Mouse (Mus musculus): ENCODE measurements around the gene Iyd. TPM values are rescaled to one million over a fixed set of nuclear protein-coding genes. Genes with fewer than 3 reads are reported as not detected.

The Iyd gene
- polyA plus RNA-seq, 1 experiment from 2014 or later, result 0.98 TPM

DNA sequence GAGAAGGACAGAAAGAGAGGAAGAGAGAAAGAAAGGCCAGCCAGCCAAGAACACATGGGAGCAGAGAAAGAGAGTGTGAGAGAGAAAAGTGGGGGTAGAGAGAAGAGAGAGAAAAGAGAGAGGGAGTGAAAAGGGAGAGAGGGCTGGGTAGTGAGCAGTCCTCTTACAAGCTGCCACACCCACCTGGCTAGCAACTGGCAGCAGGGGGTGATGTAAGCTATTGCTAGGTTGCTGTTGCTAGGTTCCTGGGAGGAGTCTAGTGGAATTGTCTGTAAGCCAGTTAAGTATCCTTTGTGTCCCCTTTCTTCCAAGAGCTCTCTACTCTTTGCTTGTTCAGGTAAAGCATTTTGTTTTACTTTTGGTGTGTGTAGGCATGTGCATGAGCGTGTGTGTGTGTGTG is 25.4 kb upstream of the Iyd start:
- no peak overlapping the region for H3K4me3 ChIP-seq (replicated peaks)
- H3K36me3 ChIP-seq, result no peaks in the 10 kb centered on the region
- no peak overlapping the region for H3K4me2 ChIP-seq (replicated peaks)
- no peak for ATAC-seq (ENCODE audit: insufficient number of reproducible peaks, low FRiP score, low TSS enrichment, low read depth)
- peaks cover 6% of the 10 kb centered on the region; the same call in 1 of the 2 replicates for H3K4me1 ChIP-seq
- 95% methylated on average over 1 of the region's 1 CpGs for WGBS
- H3K9ac ChIP-seq, result no peak overlapping the region
- H3K27me3 ChIP-seq, result no peaks in the 10 kb centered on the region
- H3K27ac ChIP-seq (replicated peaks), result no peak overlapping the region
- no peaks in the 10 kb centered on the region for H3K9me3 ChIP-seq (replicated peaks)

DNA sequence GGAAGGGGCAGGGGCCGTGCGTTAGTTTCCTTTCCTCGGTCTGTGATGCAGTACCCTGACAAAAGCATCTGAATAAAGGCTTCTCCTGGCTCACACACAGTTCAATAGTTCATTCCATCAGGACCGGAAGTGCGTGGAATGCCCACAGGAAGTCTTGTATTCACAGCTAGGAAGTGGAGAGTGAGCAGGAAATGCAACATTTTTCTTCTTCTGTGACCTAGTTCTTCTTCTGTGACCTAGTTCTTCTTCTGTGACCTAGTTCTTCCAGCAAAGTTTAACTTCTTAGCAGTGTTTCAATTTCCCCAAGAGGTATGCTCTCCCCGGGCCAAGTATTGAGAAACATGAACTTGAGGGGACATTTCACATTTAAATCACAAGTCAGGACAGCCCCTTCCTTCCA is 23.6 kb upstream of the Iyd start:
- Histone ChIP-seq H3K4me3 (replicated peaks) (no peak overlapping the region), H3K4me2 (replicated peaks) (no peak overlapping the region), H3K27me3 (no peaks in the 10 kb centered on the region), H3K9me3 (replicated peaks) (no peaks in the 10 kb centered on the region), H3K9ac (no peak overlapping the region), H3K27ac (replicated peaks) (no peak overlapping the region), H3K36me3 (no peaks in the 10 kb centered on the region), H3K4me1 (no peaks in the 10 kb centered on the region)
- ATAC-seq (ENCODE audit: insufficient number of reproducible peaks, low FRiP score, low TSS enrichment, low read depth), result no peak
- WGBS, result 65% methylated on average over 6 of the region's 6 CpGs

DNA sequence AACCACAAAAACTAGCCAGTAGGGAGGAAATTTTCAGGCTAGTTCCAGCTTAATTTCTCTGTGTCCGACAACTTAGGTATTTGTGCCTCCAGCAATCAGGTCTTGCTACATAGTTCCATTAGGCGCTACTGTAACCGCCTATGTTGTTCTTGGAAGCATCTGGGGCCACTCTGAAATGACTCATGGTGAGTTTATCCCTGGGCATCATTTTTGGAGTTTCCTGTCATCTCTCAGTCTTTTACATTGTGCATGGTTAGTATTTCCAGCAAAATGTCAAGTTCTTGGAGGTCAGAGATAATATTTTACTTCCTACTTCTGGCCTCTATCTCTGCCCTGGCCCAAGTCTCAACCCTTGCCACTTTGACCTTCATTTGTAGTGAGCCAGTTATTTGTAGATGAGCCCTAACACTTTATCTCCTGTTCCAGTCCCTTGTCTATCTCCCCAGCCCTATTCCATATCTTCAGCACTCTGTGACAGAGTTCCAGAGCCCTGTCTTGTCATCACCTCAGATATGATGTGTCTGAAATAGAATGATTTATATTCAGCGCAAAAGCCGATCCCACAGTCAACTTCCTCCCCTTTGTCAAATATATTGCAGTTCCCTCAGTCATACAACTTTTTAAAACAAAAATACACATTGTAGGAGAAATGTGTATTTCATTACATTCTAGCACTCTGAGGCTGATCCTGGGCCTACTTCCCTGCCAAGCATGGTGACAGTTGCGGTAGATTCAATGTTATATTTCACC is 16.8 kb upstream of the Iyd start:
- Histone ChIP-seq H3K4me1 (no peaks in the 10 kb centered on the region), H3K36me3 (no peaks in the 10 kb centered on the region), H3K4me2 (replicated peaks) (no peak overlapping the region), H3K9ac (no peak overlapping the region), H3K4me3 (replicated peaks) (no peak overlapping the region), H3K27ac (replicated peaks) (no peak overlapping the region), H3K9me3 (replicated peaks) (no peaks in the 10 kb centered on the region), H3K27me3 (no peaks in the 10 kb centered on the region)
- no peak for ATAC-seq (ENCODE audit: insufficient number of reproducible peaks, low FRiP score, low TSS enrichment, low read depth)
- WGBS, result 83% methylated on average over 6 of the region's 6 CpGs

DNA sequence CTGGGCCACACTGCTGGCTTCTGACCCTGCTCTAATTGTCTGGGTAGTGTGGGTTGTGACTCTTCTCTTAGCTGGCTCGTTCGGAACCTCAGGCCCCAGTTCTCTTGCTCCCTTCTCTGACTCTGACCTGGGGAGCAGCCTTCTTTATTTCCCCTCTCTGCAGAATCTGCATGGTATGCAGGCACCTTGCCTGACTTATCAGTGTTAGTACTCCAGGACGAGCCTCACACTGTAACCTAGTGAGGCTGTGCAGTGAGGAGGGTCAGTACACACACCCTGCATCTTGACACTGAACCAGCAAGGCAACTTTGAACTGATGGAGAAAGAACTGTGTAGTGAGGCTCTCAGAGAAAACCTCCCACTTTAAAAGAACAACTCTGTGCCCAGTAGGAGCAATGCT is 15.5 kb upstream of the Iyd start:
- 79% methylated on average over 3 of the region's 3 CpGs for WGBS

DNA sequence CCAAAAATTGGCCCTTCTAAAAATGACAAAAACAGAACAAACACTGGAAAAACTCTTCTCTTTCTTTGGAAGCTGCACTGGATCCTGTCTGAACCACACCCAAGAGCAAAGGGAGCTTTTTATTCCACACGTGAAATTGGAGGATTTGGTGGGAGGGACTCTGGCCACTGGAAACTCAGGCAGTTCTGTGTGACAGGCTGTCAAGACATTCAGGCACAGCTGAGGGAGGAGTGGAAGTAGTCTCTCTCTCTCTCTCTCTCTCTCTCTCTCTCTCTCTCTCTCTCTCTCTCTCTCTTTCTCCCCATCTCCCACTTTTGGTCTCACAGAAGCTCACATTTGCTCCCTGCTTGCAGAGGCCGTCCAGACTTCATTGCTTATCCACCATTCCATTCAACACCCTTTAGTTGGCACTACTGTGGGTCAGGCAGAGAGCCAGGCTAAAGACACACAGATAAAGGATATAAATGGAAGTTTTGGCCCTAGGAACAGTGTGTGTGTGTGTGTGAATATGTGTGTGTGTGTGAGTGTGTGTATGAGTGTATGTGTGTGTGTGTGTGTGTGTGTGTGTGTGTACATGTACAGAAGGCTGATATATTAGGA is 14.5 kb upstream of the Iyd start:
- no peak for ATAC-seq (ENCODE audit: insufficient number of reproducible peaks, low FRiP score, low TSS enrichment, low read depth)
- Histone ChIP-seq H3K27ac (replicated peaks) (no peak overlapping the region), H3K4me1 (no peaks in the 10 kb centered on the region), H3K27me3 (0 out of 2 replicates have a peak, but pooled peaks cover 3% of the 10 kb centered on the region), H3K4me3 (replicated peaks) (no peak overlapping the region), H3K9me3 (replicated peaks) (no peaks in the 10 kb centered on the region), H3K9ac (no peak overlapping the region), H3K36me3 (no peaks in the 10 kb centered on the region), H3K4me2 (replicated peaks) (no peak overlapping the region)
- 25% methylated on average over 2 of the region's 2 CpGs for WGBS

More for the DNA sequence above, 15.5 kb upstream of the Iyd start:
- Histone ChIP-seq H3K4me2 (replicated peaks) (no peak overlapping the region), H3K9ac (no peak overlapping the region), H3K4me3 (replicated peaks) (no peak overlapping the region), H3K27me3 (no peaks in the 10 kb centered on the region), H3K4me1 (no peaks in the 10 kb centered on the region), H3K36me3 (no peaks in the 10 kb centered on the region), H3K9me3 (replicated peaks) (no peaks in the 10 kb centered on the region), H3K27ac (replicated peaks) (no peak overlapping the region)
- ATAC-seq (ENCODE audit: insufficient number of reproducible peaks, low FRiP score, low TSS enrichment, low read depth), result no peak

DNA sequence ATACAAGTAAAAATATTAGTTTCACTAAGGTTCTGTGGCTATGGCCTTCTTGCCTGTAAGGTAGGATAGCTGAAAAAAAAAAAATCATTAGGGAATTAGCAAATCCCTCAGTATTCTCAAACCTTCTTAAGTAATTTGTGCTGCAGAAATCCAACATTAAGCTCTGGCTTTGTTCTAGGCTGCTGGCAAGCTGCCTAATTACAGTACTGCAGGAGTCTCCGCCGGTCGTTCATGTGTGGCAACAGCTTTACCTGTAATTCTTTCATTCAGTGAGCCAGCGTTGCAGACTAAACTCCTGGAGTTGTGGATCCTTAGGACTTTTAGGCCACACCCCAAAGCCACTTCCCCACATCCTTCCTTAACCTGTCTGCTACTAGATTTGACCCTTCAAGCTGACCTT is 10.2 kb upstream of the Iyd start:
- Histone ChIP-seq H3K4me3 (replicated peaks) (no peak overlapping the region), H3K4me2 (replicated peaks) (no peak overlapping the region), H3K9me3 (replicated peaks) (no peaks in the 10 kb centered on the region), H3K4me1 (0 out of 2 replicates have a peak, but pooled peaks cover 12% of the 10 kb centered on the region), H3K36me3 (no peaks in the 10 kb centered on the region), H3K27ac (replicated peaks) (no peak overlapping the region), H3K9ac (no peak overlapping the region), H3K27me3 (peaks cover 15% of the 10 kb centered on the region)
- WGBS, result 42% methylated on average over 4 of the region's 4 CpGs
- ATAC-seq (ENCODE audit: insufficient number of reproducible peaks, low FRiP score, low TSS enrichment, low read depth), result no peak

DNA sequence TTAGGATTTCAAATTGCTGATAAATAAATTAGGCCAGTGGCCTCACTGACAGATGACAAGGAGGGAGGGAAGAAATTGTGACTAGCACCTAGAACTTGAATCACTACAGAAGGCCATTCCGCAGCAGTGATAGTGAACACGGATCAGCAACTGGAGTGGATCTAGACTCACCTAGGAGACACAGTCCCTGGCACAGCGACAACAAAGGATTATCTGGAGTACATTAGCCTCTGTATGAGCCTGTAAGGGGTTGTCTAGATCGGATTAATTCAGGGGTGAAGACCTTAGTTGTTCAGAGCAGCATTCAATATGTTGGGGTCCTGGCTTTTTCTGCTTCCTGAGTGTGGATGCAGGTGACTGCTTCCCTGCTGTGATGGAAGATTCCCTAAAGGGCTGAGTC is 9.4 kb upstream of the Iyd start:
- Histone ChIP-seq H3K27me3 (peaks cover 15% of the 10 kb centered on the region), H3K27ac (replicated peaks) (no peak overlapping the region), H3K9me3 (replicated peaks) (no peaks in the 10 kb centered on the region), H3K4me1 (0 out of 2 replicates have a peak, but pooled peaks cover 12% of the 10 kb centered on the region), H3K9ac (no peak overlapping the region), H3K36me3 (no peaks in the 10 kb centered on the region), H3K4me3 (replicated peaks) (no peak overlapping the region), H3K4me2 (replicated peaks) (no peak overlapping the region)
- ATAC-seq (ENCODE audit: insufficient number of reproducible peaks, low FRiP score, low TSS enrichment, low read depth), result no peak
- WGBS, result 53% methylated on average over 4 of the region's 4 CpGs

DNA sequence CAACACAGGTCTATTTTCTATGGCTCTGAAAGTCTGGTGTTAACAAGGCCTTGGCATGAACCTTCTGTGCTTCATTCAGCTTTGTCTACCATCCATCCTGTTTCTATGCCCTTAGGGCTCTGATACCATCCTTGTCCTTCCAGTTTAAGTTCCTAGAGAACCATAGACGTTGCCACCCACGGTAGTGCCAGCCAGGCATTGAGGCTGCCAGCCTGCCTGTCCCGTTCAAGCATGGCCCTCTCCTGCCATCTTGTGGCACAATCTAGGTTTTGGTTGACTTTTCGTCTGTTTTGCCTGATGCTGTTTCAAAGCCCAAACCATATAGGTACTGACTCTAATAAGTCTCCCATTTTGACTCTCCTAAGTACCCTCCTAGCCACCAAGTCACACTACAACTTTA is 8.7 kb upstream of the Iyd start:
- Histone ChIP-seq H3K4me2 (replicated peaks) (no peak overlapping the region), H3K27me3 (peaks cover 15% of the 10 kb centered on the region), H3K36me3 (no peaks in the 10 kb centered on the region), H3K9ac (no peak overlapping the region), H3K4me3 (replicated peaks) (no peak overlapping the region), H3K4me1 (0 out of 2 replicates have a peak, but pooled peaks cover 18% of the 10 kb centered on the region), H3K9me3 (replicated peaks) (no peaks in the 10 kb centered on the region), H3K27ac (replicated peaks) (no peak overlapping the region)
- 2% methylated on average over 4 of the region's 4 CpGs for WGBS
- ATAC-seq (ENCODE audit: insufficient number of reproducible peaks, low FRiP score, low TSS enrichment, low read depth), result no peak

DNA sequence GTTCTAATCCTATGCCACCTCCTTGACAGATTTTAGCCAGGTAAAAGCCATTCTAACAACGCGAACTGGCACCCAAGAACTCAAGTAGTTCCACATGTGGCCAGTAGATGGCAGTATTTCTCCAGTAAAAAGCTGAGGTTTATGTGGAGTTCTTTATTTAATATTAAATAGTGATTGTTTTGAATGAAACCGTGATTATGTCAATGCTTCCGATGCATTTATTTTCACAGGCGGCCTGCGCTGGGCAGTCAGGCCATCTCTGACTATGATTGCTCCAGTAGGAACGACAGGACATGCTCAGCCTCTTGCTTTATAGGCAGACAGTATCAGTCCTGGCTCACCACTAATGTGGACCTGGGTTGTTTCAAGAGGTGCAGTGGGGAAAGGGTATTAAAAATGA is 5.6 kb upstream of the Iyd start:
- H3K36me3 ChIP-seq, result no peaks in the 10 kb centered on the region
- no peak overlapping the region for H3K4me3 ChIP-seq (replicated peaks)
- H3K9me3 ChIP-seq (replicated peaks), result no peaks in the 10 kb centered on the region
- WGBS, result 4% methylated on average over 7 of the region's 7 CpGs
- peaks cover 15% of the 10 kb centered on the region for H3K27me3 ChIP-seq
- no peak for ATAC-seq (ENCODE audit: insufficient number of reproducible peaks, low FRiP score, low TSS enrichment, low read depth)
- H3K4me2 ChIP-seq (replicated peaks), result peak overlapping the region; percentile 40
- no peak overlapping the region for H3K9ac ChIP-seq
- no peak overlapping the region for H3K27ac ChIP-seq (replicated peaks)
- H3K4me1 ChIP-seq, result 0 out of 2 replicates have a peak, but pooled peaks cover 20% of the 10 kb centered on the region

DNA sequence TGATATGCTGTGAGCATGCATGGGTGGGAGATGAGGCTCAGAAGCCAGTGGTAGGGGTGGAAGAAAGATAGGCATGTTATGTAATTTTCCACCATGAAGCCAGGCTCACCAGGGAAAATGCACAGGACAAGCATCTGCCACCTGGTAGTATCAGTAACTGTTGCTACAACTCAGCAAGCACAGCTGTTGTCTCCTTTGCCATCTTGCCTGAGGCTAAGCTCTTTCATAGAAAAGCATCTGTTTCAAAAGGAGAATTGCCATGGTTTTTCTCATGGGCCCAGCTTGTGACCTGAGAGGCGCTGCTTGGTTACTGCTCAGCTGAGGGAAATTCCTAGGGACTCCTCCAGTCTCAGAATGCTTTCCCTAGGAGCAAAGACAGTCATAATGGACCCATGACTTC is 3.7 kb upstream of the Iyd start:
- H3K36me3 ChIP-seq, result no peaks in the 10 kb centered on the region
- no peak overlapping the region for H3K4me3 ChIP-seq (replicated peaks)
- 51% methylated on average over 1 of the region's 1 CpGs for whole genome bisulfite sequencing
- ATAC-seq (ENCODE audit: insufficient number of reproducible peaks, low FRiP score, low TSS enrichment, low read depth), result no peak
- peaks cover 11% of the 10 kb centered on the region for H3K27me3 ChIP-seq
- H3K4me2 ChIP-seq (replicated peaks), result no peak overlapping the region
- 0 out of 2 replicates have a peak, but pooled peaks cover 20% of the 10 kb centered on the region for H3K4me1 ChIP-seq
- H3K9ac ChIP-seq, result no peak overlapping the region
- H3K9me3 ChIP-seq (replicated peaks), result no peaks in the 10 kb centered on the region
- no peak overlapping the region for H3K27ac ChIP-seq (replicated peaks)

DNA sequence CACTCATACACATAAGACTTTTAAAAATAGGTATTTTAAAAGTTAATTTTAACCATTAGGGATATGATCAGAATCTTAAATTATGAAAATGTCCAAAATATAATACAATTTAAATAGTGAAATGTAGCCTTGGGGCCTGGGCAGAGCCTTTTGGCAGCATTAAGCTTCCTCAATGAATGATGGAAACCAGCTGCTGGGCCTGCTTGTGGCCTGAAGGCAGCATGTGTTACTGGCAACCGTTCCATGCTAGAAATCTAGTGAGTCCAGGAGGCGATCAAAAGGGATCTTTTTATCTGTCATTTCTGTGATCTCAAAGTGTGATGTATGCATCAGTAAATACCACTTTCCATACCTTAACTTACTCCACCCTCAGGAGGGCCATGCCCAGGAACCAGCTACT is 9.3 kb downstream of the Iyd start:
- no peaks in the 10 kb centered on the region for H3K9me3 ChIP-seq (replicated peaks)
- H3K27me3 ChIP-seq, result no peaks in the 10 kb centered on the region
- WGBS, result 12% methylated on average over 2 of the region's 2 CpGs
- H3K27ac ChIP-seq (replicated peaks), result no peak overlapping the region
- H3K4me1 ChIP-seq, result peaks cover 5% of the 10 kb centered on the region
- ATAC-seq (ENCODE audit: insufficient number of reproducible peaks, low FRiP score, low TSS enrichment, low read depth), result no peak; the same call in 1 of the 2 replicates
- no peak overlapping the region for H3K4me2 ChIP-seq (replicated peaks)
- H3K4me3 ChIP-seq (replicated peaks), result no peak overlapping the region
- no peak overlapping the region for H3K9ac ChIP-seq
- no peaks in the 10 kb centered on the region for H3K36me3 ChIP-seq

DNA sequence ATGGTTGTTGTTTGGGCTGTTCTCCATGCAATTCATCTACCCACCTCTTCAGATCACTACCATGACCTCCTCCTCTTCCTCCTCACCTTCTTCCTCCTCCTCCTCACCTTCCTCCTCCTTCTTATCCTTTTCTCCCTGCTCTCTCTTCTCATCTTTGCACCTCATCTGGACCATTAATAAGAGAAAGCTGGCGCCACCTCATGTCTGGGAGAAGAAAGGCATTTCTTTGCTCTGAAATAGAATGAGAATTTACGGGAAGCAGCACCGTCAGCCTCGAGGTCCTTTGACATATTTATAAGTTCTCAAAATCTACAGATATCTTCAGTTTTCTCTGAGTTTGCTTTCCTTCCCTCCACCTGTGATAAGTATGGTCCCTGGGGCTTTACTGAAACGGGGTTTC is 15.1 kb downstream of the Iyd start:
- H3K36me3 ChIP-seq, result no peaks in the 10 kb centered on the region
- no peak overlapping the region for H3K4me3 ChIP-seq (replicated peaks)
- no peak overlapping the region for H3K4me2 ChIP-seq (replicated peaks)
- no peak overlapping the region for H3K27ac ChIP-seq (replicated peaks)
- H3K27me3 ChIP-seq, result no peaks in the 10 kb centered on the region
- H3K9ac ChIP-seq, result no peak overlapping the region
- 57% methylated on average over 5 of the region's 5 CpGs for WGBS
- ATAC-seq (ENCODE audit: insufficient number of reproducible peaks, low FRiP score, low TSS enrichment, low read depth), result no peak
- H3K9me3 ChIP-seq (replicated peaks), result no peaks in the 10 kb centered on the region
- H3K4me1 ChIP-seq, result no peaks in the 10 kb centered on the region
